Mouse (Mus musculus) liver, embryonic 16.5 days (tissue): ENCODE data around the gene Alk. TPM values are rescaled to one million over a fixed set of nuclear protein-coding genes. Genes with fewer than 3 reads are reported as not detected.

ENCODE experiments used
- ATAC-seq: fragments of 200-750 bp; cut with Nextera tagmentation; 2 replicates; pipeline ENCODE4 v1.8.0; 2017; ENCODE audit warnings: low read depth, mild to moderate bottlenecking, moderate number of reproducible peaks, moderate library complexity
- H3K27ac ChIP-seq: fragments of 300-500 bp; sonication (generic); 2 replicates; pipeline ENCODE4 v1.5.1; 2014; ENCODE audit warnings: mild to moderate bottlenecking, low read length
- H3K27me3 ChIP-seq: fragments of 300-500 bp; sonication (generic); 2 replicates; pipeline ENCODE4 v1.6.1; 2014; ENCODE audit warnings: low read depth, low read length, mixed read lengths; ENCODE audit not compliant: control insufficient read depth, insufficient read depth
- H3K36me3 ChIP-seq: fragments of 300-500 bp; sonication (generic); 2 replicates; pipeline ENCODE4 v1.6.1; 2014; ENCODE audit warnings: mild to moderate bottlenecking; ENCODE audit not compliant: control insufficient read depth, insufficient read depth
- H3K4me1 ChIP-seq: fragments of 300-500 bp; sonication (generic); 2 replicates; pipeline ENCODE4 v1.6.1; 2014; ENCODE audit warnings: low read depth, low read length, mixed read lengths; ENCODE audit not compliant: control insufficient read depth
- H3K4me2 ChIP-seq: fragments of 300-500 bp; sonication (generic); 2 replicates; pipeline ENCODE4 v1.6.1; 2014; ENCODE audit warnings: low read depth, low read length, mixed read lengths
- H3K4me3 ChIP-seq: fragments of 300-500 bp; sonication (generic); 2 replicates; pipeline ENCODE4 v1.5.1; 2014; ENCODE audit warnings: low read depth, mild to moderate bottlenecking, low read length
- H3K9ac ChIP-seq: fragments of 300-500 bp; sonication (generic); 2 replicates; pipeline ENCODE4 v1.6.1; 2014; ENCODE audit warnings: low read depth, low read length
- H3K9me3 ChIP-seq: fragments of 300-500 bp; sonication (generic); replicated peaks from 2 replicates; pipeline ENCODE4 v1.6.1; 2016; ENCODE audit warnings: low read length; ENCODE audit not compliant: control insufficient read depth
- WGBS: fragments of 180-500 bp; shearing (Covaris S2); extraction: QIAGEN DNeasy Blood & Tissue Kit; methylation state at CpG from one replicate; pipeline ENCODE4 v1.1.7; 2014; ENCODE audit not compliant: insufficient replicate concordance; 5-methylcytosine and 5-hydroxymethylcytosine counted together
- polyA plus RNA-seq: library from polyadenylated mRNA; unstranded; fragments of >200 nt; fragmentation: Nextera tagmentation; extraction: Ambion mirVana; gene quantifications from 2 replicates; pipeline ENCODE4 v1.2.1, GENCODE M21; 2015

The Alk gene
- polyA plus RNA-seq = 0.07 TPM in 1 of 2 replicates, not detected in the other

- Histone ChIP-seq H3K9me3 (no peaks in the 10 kb centered on the region), H3K27me3 (peaks cover 25% of the 10 kb centered on the region), H3K9ac (no peak within 1 kb of the TSS), H3K27ac (no peak within 1 kb of the TSS), H3K4me3 (peak within 1 kb of the TSS; percentile 26), H3K36me3 (no peaks in the 10 kb centered on the region), H3K4me1 (no peaks in the 10 kb centered on the region; the same call in 1 of the 2 replicates), H3K4me2 (peak within 1 kb of the TSS; percentile 39)
- ATAC-seq = peak; percentile 70
- 1% methylated on average over 30 of the region's 32 CpGs for WGBS
These were observed at the start of gene Alk for GRCm38 (mm10) chr17:72604610-72604980. Gene Alk (minus strand): TSS chr17:72604627.

- 35% methylated on average over 1 of the region's 1 CpGs for WGBS
- no peak overlapping the region for H3K4me2 ChIP-seq
- no peaks in the 10 kb centered on the region for H3K36me3 ChIP-seq
- no peak for ATAC-seq
- no peaks in the 10 kb centered on the region for H3K4me1 ChIP-seq
- no peak overlapping the region for H3K27ac ChIP-seq
- no peak overlapping the region for H3K4me3 ChIP-seq
- no peaks in the 10 kb centered on the region for H3K9me3 ChIP-seq
- H3K9ac ChIP-seq = no peak overlapping the region
- H3K27me3 ChIP-seq = no peaks in the 10 kb centered on the region
These were observed 48.4 kb upstream of the Alk start for GRCm38 (mm10) chr17:72652801-72653200.

GRCm38 (mm10) chr17:72648607-72649217 is 44.3 kb upstream of the Alk start:
- Histone ChIP-seq H3K27me3 (no peaks in the 10 kb centered on the region), H3K4me2 (no peak overlapping the region), H3K4me3 (no peak overlapping the region), H3K36me3 (no peaks in the 10 kb centered on the region), H3K9me3 (no peaks in the 10 kb centered on the region; the same call in 1 of the 2 replicates), H3K4me1 (no peaks in the 10 kb centered on the region), H3K27ac (no peak overlapping the region), H3K9ac (no peak overlapping the region)
- ATAC-seq = no peak
- WGBS = 44% methylated on average over 6 of the region's 6 CpGs

GRCm38 (mm10) chr17:72646167-72646566 is 41.7 kb upstream of the Alk start:
- no peaks in the 10 kb centered on the region; the same call in 1 of the 2 replicates for H3K9me3 ChIP-seq
- H3K9ac ChIP-seq = no peak overlapping the region
- H3K4me1 ChIP-seq = no peaks in the 10 kb centered on the region

GRCm38 (mm10) chr17:72640095-72640494 is 35.7 kb upstream of the Alk start:
- H3K27ac ChIP-seq = no peak overlapping the region
- 52% methylated on average over 4 of the region's 4 CpGs for WGBS
- H3K4me3 ChIP-seq = no peak overlapping the region
- H3K4me2 ChIP-seq = no peak overlapping the region
- no peaks in the 10 kb centered on the region; the same call in 1 of the 2 replicates for H3K9me3 ChIP-seq
- no peaks in the 10 kb centered on the region for H3K4me1 ChIP-seq
- no peak overlapping the region for H3K9ac ChIP-seq
- ATAC-seq = no peak
- H3K27me3 ChIP-seq = no peaks in the 10 kb centered on the region
- no peaks in the 10 kb centered on the region for H3K36me3 ChIP-seq

More at GRCm38 (mm10) chr17:72646167-72646566, 41.7 kb upstream of the Alk start:
- Histone ChIP-seq H3K27me3 (no peaks in the 10 kb centered on the region), H3K4me3 (no peak overlapping the region), H3K36me3 (no peaks in the 10 kb centered on the region), H3K4me2 (no peak overlapping the region), H3K27ac (no peak overlapping the region)
- no peak for ATAC-seq
- WGBS = 57% methylated on average over 5 of the region's 5 CpGs

- WGBS = 60% methylated on average over 7 of the region's 7 CpGs
- Histone ChIP-seq H3K27me3 (no peaks in the 10 kb centered on the region), H3K4me2 (no peak overlapping the region), H3K4me3 (no peak overlapping the region), H3K27ac (no peak overlapping the region), H3K36me3 (no peaks in the 10 kb centered on the region), H3K9me3 (no peaks in the 10 kb centered on the region; the same call in 1 of the 2 replicates), H3K4me1 (no peaks in the 10 kb centered on the region), H3K9ac (no peak overlapping the region)
- no peak for ATAC-seq
These were observed 35.0 kb upstream of the Alk start for GRCm38 (mm10) chr17:72639400-72639799.

GRCm38 (mm10) chr17:72606251-72606650 is 1.8 kb upstream of the Alk start:
- no peak for ATAC-seq
- H3K27ac ChIP-seq = no peak overlapping the region
- peaks cover 25% of the 10 kb centered on the region for H3K27me3 ChIP-seq
- H3K4me3 ChIP-seq = no peak overlapping the region
- H3K9ac ChIP-seq = no peak overlapping the region
- 13% methylated on average over 4 of the region's 4 CpGs for WGBS
- no peaks in the 10 kb centered on the region for H3K9me3 ChIP-seq
- no peak overlapping the region for H3K4me2 ChIP-seq
- H3K36me3 ChIP-seq = no peaks in the 10 kb centered on the region
- H3K4me1 ChIP-seq = no peaks in the 10 kb centered on the region; the same call in 1 of the 2 replicates

GRCm38 (mm10) chr17:72603886-72604609 is 379 bp downstream of the Alk start:
- WGBS = 4% methylated on average over 51 of the region's 51 CpGs
- ATAC-seq = no peak

More at GRCm38 (mm10) chr17:72603886-72604609, 379 bp downstream of the Alk start:
- peak overlapping the region; percentile 26 for H3K4me3 ChIP-seq
- no peaks in the 10 kb centered on the region for H3K36me3 ChIP-seq
- H3K9me3 ChIP-seq = no peaks in the 10 kb centered on the region
- H3K4me1 ChIP-seq = no peaks in the 10 kb centered on the region; the same call in 1 of the 2 replicates
- H3K9ac ChIP-seq = no peak overlapping the region
- peak overlapping the region; percentile 39 for H3K4me2 ChIP-seq
- H3K27me3 ChIP-seq = peaks cover 25% of the 10 kb centered on the region
- no peak overlapping the region for H3K27ac ChIP-seq
